Mouse (Mus musculus): ENCODE data around the gene Ap4m1. TPM values are rescaled to one million over a fixed set of nuclear protein-coding genes. Genes with fewer than 3 reads are reported as not detected.

The Ap4m1 gene
- polyA plus RNA-seq (2017; shearing (Covaris generic)) = 11.9 TPM

DNA sequence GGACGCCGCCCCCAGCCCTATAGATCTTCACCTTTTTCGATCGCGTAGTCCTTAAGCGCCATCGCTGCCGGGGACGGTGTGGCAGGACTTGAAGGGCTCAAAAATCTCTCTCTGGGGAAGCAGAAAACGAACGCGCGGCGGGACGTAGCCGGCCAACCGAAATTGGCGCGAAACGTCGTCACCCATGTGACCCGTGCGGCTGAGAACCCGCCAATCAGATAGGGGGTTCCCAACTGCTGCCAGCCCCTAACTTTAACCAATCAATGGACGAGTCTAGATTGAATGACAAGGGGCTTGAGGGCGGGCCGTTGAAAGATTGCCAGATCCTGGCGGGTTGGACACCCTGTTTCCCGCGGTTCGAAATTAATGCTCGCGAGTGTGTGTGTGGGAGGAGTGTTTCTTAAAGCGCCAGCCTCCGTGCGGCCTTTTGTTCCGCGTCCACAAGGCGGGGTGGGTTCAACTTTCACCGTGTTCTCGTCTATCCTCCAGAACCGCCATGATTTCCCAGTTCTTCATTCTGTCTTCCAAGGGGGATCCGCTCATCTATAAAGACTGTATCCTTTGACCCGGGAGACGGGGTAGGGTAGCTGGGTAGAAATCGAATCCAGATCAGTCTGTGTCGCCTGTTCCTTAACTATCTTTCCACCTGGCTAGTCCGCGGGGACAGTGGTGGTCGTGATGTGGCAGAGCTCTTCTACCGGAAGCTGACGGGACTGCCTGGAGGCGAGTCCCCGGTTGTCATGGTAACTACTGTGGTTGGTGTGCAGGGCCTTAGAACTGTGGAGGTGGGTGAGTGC, at the start of gene Ap4m1, which contains the start of gene Mcm7:
Gene Ap4m1 (plus strand): TSS at position 308 of the 797 bp plus-strand sequence.
Gene Mcm7 (minus strand): TSS at position 728 of the 797 bp plus-strand sequence.

DNA sequence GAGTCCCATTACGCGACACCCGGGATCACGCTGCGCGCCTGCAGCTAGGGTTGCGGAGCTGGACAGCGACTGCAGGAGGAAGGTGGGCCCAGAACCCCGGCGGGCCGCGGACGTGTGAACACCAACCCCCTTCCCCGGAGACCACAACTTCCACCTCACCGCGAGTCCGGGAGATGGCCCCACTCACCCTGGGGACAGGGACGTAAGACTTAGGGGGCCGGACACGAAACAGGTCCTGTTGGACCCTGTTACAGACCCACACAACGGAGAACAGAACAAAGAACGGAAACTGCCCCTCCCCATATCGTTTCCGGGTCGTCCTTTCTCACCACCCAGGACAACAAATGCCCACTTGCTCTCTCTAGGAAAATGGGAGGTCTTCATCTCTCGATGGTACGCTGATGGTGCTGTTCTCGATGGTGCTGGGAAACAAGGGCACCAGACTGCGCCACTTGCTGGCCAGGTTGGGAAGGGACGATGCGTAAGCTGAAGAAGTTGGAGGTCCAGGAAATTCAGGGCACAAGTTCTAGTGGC, 16.3 kb upstream of the Ap4m1 start, which contains the start of gene Zfp113:
Gene Zfp113 (minus strand): TSS at position 302 of the 534 bp plus-strand sequence.

DNA sequence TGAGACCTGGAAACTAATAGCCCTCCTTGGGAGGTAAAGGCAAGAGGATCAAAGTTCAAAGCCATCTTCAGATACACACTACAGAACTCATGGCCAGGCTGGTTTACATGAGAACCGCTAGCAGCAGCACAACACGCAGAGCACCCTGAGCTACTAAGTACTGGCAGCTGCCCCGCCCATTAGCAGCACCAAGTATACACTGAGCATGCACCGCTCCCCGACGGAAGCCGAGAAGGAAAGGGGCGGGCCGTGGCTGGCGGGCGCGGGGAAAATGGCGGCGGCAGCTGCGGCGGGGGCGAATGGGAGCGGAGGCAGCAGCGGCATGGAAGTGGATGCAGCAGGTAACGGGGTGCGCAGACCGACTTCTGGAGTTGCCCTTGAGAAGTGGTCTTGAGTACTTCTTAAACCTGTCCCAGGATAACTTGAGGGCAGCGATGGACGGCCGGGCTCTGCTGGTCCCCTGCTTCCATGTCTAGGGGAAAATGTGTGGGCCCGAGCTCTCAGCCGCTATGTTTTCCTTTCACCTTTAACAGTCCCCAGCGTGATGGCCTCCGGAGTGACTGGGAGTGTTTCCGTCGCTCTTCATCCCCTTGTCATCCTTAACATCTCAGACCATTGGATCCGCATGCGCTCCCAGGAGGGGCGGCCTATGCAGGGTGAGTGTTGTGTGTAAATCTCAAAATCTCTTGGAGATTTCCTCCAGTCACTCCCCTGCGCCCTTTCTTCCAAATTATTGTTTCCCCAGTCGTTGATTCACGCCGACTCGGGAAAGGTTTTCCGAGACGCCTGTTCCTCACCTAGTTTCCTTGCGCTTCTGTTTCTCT, 10.7 kb upstream of the Ap4m1 start, which contains the start of gene Cops6:
Gene Cops6 (plus strand): TSS at position 230 of the 824 bp plus-strand sequence.

DNA sequence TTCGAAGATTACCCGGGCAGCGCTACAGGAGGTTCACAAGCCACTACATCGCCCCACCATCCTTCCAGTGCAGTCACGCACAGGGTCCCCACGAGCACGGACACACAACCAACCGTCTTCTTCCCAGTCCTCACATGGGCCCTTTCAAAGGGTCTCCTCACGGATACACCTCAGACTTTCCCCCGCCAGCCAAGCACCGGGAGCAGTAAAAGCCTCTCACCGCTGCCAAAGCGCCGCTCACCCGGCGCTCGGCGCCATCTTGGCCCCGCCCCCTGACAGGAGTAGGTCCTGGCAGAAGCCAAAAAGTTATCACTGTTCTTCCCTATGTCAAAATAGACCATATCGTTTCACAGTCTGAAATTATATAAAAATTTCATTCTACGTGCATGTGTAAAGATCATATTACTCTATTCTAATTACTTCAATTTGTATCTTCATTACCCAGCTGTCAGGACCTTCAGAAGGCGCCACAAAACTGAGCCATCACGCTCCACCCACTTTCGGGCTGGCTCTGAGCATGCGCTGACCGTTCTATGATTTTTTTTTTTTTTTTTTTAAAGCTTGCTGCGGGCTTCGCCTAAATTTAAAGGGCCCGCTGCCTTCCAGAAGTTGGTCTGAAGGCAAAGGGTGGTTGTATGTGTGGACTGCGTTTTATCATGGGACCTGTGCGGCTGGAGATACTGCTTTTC, 15.3 kb downstream of the Ap4m1 start, which contains the start of the genes Taf6 and Cnpy4:
Gene Taf6 (minus strand): TSS at position 502 of the 689 bp plus-strand sequence.
Gene Cnpy4 (plus strand): TSS at position 536 of the 689 bp plus-strand sequence.

DNA sequence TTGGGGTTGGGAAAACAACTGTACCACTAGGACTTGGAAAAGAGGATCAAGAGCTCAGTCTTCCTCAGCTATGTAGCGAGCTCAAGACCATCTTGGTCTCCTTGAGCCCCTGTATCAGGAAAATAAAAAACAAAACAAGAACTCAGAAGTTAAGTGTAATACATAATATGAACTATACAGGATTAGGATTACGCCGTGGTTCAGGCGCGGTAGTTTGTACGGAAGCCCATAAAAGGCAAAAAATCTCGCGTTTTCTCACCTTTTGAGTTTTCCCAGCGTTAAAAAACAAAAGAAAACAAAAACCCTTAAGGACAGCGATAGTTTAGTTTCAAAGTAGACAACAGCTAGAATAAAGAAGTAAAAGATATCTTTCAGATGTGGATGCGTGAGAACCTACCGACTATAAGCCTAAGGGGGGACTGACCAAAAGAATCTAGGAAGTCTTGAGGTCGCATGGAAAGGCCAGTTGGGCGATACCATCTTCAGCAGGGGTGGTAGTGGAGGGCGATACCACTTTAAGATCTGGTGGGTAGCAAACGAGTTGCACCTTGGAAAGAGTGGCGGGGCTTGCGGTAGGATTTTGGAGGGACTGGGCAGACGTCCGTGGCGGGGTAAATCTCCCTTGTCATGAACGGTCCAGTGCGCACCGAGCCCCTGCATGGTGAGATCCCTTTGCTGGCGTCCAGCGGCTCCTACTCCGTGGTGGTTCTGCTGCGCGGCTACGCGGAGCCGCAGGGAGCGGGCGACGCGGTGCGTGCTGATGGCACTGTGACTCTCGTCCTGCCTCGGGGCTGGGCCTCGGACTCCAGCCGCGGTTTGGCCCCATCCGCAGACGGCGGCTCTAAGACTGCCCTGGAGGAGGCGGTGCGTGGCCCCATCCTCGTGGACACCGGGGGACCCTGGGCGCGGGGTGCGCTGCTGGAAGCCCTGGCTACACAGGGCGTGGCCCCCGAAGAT, 22.2 kb downstream of the Ap4m1 start, which contains the start of gene Mblac1:
Gene Mblac1 (plus strand): TSS at position 544 of the 957 bp plus-strand sequence.

DNA sequence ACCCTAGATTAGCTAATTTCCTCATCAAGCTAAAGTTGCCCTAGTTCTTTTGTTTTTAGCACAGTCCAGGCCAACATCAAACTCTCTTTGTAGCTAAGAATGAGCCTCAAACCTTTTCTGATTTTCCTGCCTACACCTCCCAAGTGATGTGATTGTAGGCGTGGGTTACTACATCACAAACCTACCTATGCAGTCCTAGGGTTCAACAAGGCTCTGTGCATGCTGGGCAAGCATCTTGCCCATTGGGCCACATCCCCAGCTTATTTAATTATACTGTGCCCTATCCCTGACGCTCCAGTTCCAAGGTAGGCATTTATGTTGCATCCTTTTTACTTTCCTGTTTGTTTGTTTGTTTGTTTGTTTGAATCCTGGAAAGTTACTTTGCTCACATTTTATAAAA, 53.9 kb downstream of the Ap4m1 start, which contains the start of gene Nxpe5:
Gene Nxpe5 (plus strand): TSS at position 199 of the 400 bp plus-strand sequence.

Other genes with a start within 250 kb of the Ap4m1 start
- gene Gjc3, start 208.9 kb upstream of the Ap4m1 start, polyA plus RNA-seq (2017; shearing (Covaris generic)) = not detected
- not detected for gene Azgp1, start 190.5 kb upstream of the Ap4m1 start, polyA plus RNA-seq (2017; shearing (Covaris generic))
- gene Smok3a, start 150.7 kb upstream of the Ap4m1 start, polyA plus RNA-seq (2017; shearing (Covaris generic)) = not detected
- not detected for gene Smok3b, start 150.6 kb upstream of the Ap4m1 start, polyA plus RNA-seq (2017; shearing (Covaris generic))
- not detected for gene Smok3c, start 118.8 kb upstream of the Ap4m1 start, polyA plus RNA-seq (2017; shearing (Covaris generic))
- 16.7 TPM for gene Zkscan1, start 86.9 kb upstream of the Ap4m1 start, polyA plus RNA-seq (2017; shearing (Covaris generic))
- gene Zscan21, start 55.1 kb upstream of the Ap4m1 start, polyA plus RNA-seq (2017; shearing (Covaris generic)) = 29.1 TPM
- gene Zfp113, start 16.3 kb upstream of the Ap4m1 start, polyA plus RNA-seq (2017; shearing (Covaris generic)) = 7.7 TPM
- 129 TPM for gene Cops6, start 10.9 kb upstream of the Ap4m1 start, polyA plus RNA-seq (2017; shearing (Covaris generic))
- 108 TPM for gene Mcm7, start 420 bp downstream of the Ap4m1 start, polyA plus RNA-seq (2017; shearing (Covaris generic))
- 33.2 TPM for gene Taf6, start 15.4 kb downstream of the Ap4m1 start, polyA plus RNA-seq (2017; shearing (Covaris generic))
- gene Cnpy4, start 15.5 kb downstream of the Ap4m1 start, polyA plus RNA-seq (2017; shearing (Covaris generic)) = 14.6 TPM
- not detected for gene Mblac1, start 22.3 kb downstream of the Ap4m1 start, polyA plus RNA-seq (2017; shearing (Covaris generic))
- not detected for gene Nxpe5, start 53.9 kb downstream of the Ap4m1 start, polyA plus RNA-seq (2017; shearing (Covaris generic))
- 24.9 TPM for gene Lamtor4, start 83.5 kb downstream of the Ap4m1 start, polyA plus RNA-seq (2017; shearing (Covaris generic))
- gene BC037034, start 92.0 kb downstream of the Ap4m1 start, polyA plus RNA-seq (2017; shearing (Covaris generic)) = 20.3 TPM
- gene Gal3st4, start 100.8 kb downstream of the Ap4m1 start, polyA plus RNA-seq (2017; shearing (Covaris generic)) = 0.22 TPM
- gene Gm43720, start 108.0 kb downstream of the Ap4m1 start, polyA plus RNA-seq (2017; shearing (Covaris generic)) = not detected
- 1.9 TPM for gene Gpc2, start 108.0 kb downstream of the Ap4m1 start, polyA plus RNA-seq (2017; shearing (Covaris generic))
- 0.27 TPM for gene Stag3, start 108.2 kb downstream of the Ap4m1 start, polyA plus RNA-seq (2017; shearing (Covaris generic))
- not detected for gene Pvrig, start 170.0 kb downstream of the Ap4m1 start, polyA plus RNA-seq (2017; shearing (Covaris generic))